Mouse (Mus musculus): ENCODE measurements around the gene Nhlrc4.
A peak's percentile ranks its signal among the peaks of the same experiment; 100 is the strongest.

The Nhlrc4 gene

DNA sequence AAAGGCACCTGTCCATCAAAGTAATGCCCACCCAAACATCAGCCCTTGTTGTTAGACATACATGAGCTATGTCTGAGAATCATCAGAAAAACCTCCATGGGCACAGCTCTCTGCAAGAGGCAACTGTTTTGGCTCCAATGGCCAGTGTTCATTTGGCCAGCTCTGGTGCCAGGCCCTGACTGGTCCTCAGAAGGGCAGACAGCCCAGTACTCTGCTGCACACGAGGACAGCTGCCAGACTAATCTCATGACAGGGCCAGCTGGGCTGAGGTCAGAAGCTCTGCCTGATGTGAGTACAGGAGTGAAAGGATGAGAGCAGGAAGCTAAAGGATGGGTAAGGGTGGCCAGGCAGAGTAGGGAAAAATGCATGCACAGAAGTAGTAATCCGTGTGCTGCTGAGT lies 19.4 kb downstream of the Nhlrc4 start:
- DNase-seq (ENCODE audit: inconsistent ontology term): no peak

DNA sequence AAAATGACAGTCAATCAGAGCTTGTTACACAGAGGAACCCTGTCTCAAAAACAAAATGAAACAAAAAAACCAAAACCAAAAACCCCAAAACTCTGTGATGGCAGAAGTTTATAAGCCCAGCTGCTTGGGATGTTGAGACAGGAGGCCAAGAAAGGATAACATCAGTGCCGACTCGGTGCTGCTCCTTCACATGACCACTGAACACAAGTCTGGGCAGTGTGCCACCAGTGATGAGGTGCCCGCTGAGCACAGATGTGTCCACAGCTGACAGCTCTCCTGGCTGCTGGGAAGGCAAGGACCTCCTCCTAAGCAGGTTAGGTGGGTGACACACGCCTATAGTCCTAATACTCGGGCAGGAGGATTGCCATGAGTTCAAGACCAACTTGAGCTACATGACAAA lies 22.6 kb downstream of the Nhlrc4 start:
- DNase-seq (ENCODE audit: inconsistent ontology term): no peak

DNA sequence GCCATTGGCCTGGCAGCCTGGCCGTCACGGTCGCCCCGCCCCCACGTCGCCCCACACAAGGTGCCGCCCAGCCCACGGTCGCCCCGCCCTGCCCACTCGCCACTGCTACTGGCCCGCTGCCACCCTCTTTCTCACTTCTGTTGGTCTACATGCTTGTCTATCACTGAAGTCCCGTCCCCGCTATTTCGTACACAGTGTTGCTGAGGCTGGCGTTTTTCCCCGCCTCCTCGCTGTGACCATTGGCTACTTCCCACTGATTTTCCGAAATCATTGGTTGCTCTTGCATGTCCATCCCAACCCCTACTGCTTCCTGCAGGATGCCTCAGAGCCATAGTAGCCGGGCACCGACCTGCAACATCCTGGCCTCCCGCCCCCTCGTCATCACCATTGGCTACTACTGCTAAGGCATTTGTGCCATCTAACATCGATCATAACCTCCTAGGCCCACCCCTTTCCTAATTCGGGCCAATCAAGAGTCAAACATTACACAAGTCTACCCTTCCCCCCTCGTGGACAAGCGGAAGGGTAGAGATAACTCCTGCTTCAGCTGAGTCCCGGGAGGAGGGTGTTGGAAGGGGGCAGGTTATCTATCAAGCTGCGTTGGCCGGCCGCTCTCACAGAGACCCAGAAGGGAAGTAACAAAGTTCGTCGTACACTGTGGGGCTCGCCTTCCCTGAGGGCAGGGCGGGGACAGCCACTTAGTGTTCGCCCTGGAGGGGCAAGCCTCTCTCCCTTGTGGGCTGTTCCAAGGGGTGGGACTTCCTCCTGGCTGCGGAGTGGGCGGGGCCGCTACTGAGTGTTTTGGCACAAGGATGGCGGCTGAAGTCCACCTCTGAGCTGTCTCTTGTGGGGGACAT lies 24.7 kb downstream of the Nhlrc4 start:
- peak; percentile 100 for DNase-seq (ENCODE audit: inconsistent ontology term)

DNA sequence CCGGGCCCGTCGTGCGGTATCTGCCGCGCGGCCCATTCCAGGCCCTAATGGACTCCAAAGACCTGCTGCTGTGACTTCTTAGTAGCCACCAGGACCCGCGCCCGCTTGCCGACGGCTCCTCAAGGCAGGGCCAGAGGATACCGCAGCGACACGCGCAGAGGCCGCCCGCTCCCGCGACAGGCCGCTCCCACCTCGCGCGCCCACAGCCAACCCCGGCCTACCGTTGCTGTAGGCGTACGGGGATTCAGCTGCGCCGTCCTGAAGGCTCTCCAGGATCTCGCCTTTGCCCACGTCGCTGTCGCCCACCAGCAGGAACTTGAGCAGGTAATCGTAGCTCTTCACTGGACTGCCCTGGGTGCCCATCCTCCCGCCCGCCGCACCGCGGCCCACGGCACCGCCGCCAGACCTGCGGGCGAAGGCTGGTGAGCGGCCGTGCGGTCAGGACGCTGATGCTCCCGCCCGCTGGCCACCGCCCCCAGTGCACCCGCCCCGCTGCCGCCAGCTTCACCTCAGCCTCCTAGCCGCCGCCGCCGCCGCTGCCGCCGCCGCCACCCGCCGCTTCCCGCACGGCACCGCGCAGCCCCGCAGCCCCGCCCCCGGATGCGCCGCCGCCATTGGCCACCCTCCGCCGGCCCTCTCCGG lies 25.5 kb downstream of the Nhlrc4 start, which contains the start of gene Rab40c:
Gene Rab40c, minus strand, starts transcription at position 584 of the 642 bp plus-strand sequence.
- peak; percentile 69 for DNase-seq (ENCODE audit: inconsistent ontology term)

DNA sequence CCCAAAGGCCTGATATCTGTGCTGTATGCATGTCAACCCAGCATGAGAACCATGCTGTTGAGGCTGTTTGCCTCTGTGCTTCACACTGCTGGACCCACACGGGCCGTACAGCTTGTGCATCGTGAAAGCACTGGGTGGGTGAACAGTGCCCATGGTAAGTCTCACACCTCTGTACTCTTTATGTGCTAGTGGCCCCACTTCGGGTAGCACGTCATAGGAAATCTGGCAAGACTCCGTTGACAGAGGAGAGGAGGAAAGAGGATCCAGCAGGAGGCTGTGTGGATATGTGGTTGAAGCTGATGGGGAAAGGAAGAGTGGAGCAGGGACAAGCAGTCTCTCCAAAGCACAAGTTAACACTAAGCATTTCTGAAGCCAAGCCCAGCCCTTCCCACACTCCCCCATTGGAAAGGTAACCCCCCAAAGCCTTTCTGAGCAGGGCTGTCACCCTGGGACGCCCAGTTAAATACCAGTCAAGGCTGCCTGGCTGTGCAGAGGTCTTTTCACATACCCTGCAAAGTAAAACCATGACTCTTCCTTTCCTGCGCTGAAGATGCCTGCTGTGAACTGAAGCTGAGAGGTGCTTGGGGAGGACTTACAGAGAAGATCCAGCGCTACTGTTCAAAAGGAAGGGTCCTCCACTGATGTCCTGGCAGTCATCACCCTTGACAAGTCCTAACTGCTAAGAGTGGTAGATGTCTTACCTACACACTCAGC lies 26.6 kb downstream of the Nhlrc4 start:
- no peak for DNase-seq (ENCODE audit: inconsistent ontology term)

DNA sequence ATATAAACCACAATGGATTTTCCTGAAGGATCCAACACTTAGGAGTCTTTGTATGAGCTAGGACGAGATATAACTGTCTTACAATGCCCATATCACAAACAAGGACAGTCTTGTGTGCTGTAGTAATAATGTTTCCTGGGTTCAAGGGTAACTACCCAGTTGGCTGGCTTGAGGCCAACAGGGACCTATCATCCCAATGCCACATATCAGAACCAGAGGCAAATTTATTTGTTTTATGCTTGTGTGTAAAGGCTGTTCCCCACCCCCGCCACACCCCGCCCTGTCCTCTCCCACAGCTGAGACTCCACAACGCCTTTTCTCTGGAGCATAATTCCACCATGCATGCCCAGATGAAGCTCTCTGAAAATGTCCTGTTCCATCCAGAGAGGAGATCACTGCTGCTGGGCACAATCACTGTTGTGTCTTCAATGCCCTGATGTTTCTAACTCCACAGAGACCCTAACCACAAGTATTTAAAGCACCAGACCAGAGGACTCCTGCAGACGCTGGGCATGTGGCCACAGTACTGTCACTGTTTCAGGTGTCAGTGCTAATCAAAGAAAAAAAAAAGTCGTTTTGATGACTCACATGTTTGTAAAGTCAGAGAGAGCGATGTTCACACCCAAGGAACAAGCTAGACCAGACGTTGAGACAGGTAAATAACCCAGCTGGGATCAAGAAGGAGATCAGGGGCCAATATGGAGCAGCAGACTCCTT lies 27.7 kb downstream of the Nhlrc4 start:
- no peak for DNase-seq (ENCODE audit: inconsistent ontology term)

DNA sequence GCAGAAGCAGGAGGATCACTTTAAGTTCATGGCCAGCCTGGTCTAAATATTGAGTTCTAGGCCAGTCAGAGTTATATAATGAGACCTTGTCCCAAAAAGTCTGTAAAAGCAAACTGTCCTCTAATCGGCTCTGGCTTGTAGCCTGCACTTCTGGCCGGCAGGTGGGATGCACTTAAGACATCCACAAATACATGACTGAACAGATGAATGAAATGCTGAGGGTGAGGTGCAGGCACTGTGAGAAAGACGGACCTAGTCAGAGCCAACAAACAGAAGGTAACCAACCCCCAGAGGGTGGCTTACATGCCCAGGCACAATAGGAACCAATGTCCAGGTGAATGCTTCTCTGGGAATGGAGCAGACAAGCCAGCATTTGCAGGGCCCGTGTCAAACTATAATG lies 30.5 kb downstream of the Nhlrc4 start:
- no peak for DNase-seq (ENCODE audit: inconsistent ontology term)

DNA sequence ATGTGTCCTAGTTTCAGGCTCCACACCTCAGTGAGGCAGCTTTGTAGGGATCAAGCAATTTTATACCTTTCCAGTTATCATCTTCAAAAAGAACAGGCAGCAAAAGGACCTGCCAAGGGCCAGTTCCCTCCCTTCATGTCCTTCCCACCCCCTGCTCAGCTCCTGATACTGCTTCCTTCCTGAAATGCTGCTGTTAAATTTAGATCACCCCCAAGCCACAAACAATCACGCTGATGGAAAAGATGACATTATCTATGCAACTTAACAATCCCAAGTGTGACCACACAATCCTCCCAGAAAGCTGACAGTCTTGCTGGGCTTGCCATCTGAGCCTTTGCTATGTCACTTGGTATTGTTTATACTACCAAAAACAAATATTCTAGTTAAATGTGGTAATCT lies 30.9 kb downstream of the Nhlrc4 start:
- DNase-seq (ENCODE audit: inconsistent ontology term): no peak

DNA sequence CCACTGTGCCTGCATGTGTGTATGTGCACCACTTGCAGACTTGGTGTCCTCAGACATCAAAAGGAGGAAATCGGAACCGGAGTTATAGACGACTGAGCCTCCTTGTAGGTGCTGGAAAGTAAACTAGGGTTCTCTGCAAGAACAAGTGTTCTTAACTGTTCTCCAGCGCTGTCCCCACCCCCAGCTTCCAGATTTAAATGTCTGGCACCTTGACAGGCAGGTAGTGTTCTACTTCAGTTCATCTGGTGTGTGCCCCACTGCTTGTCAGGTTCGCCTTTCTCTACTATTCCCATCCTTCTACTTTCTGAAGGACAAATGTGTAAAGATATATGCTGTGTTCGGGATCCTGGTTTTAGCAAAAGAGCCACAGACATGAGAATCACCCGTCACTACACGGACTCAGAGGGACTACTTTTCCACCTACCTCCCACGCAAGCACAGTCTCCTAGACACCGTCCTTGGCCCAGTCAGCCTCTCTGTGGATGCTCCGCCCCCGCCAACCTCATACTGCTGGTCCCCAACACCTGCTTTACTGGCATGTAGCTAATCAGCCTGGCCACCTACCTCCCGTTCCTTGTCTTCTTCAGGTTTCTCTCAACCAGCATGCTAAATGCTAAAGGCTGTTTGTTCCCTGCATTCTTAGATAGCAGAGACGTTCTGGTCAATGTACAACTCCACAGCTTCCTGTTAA lies 31.4 kb downstream of the Nhlrc4 start:
- DNase-seq (ENCODE audit: inconsistent ontology term): no peak

DNA sequence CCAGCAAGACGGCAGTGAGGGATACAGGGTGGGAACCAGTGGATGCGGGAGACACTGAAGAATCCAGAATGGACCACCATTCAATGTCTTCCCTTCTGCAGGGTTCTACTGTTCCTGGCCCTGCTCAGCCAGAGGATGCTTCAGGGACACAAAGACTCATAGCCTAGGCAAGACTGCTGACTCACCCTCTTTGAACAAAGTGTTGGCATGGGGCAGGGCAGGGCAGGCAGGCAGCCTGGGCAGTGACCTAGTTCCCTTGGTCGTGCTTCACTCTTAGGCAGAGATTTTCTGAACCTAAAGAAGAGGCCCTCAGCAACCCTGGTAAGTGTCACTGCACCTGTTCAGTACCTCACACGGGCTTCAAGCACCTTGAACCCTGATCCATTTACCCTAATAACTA lies 32.9 kb downstream of the Nhlrc4 start:
- DNase-seq (ENCODE audit: inconsistent ontology term): peak; percentile 77

DNA sequence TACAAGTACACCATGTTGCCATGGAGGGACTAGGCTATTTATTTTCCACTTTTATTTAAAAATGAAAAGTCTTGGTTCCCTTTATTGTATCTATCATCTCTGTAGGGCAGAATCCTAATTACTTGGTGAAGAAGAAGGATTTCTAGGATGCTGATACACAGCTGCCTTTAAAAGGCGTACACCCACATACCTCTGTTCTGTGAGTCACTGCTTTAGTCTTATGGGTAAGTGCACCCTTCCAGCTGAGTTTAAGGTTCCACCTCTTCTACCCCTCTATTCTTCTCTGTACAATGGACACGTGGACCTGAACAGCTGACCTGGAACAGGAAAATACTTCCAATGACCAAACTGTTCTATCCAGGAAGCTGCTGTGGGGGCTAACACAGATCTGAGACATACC lies 37.1 kb downstream of the Nhlrc4 start:
- DNase-seq (ENCODE audit: inconsistent ontology term): no peak

DNA sequence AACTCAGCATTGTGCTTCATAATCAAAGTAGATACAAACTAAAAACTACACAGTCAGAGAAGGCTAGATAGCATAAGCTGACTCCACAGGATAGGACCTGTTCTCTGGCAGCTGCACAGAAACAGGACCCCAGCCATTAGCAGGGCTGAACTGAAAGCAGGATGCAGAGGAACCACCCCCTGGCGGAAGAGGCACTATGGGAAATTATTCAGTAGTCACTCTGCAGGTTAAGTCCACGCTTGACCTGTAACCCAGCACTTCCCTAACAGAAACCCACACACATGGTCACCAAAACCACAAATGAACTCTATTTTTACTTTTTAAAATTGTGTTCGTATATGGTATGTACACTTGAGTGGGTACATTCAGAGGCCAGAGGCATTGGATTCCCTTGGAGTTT lies 41.7 kb downstream of the Nhlrc4 start:
- no peak for DNase-seq (ENCODE audit: inconsistent ontology term)

DNA sequence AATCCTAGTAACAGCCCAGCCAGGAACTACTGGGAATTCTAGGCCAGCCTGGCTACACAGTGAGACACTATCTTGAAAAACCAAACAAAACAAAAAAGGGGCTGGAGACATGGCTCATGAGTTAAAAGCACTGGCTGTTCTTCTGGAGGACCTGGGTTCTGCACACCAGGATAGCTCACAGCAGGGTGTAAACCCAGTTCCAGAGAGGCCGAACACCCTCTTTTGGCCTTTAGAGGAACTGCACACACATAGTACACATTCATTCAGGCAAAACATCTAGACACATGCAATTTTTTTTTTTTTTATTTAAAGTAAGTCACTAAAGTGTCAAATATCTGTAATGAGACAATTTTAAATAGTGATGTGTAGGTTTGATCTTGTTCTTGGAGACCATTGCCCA lies 44.6 kb downstream of the Nhlrc4 start:
- DNase-seq (ENCODE audit: inconsistent ontology term): no peak

DNA sequence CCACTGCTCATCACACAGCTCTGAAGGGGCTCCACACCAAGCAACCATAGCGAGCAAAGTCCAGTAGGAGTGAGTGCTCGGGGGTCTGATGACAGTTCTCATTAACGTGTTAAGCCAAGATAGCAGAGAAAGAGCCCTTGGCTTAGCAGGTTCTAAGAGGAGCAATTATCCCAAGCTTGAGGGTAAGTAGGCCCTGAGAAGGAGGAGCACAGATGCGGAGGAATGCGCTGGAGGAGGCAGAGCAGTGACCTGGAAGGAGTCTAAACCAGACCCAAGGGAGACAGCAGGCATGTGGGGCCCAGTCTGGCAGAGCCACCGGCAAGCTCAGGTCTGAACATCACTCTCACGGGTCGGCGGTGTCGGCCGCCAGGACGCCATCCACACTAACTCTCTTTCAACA lies 48.9 kb downstream of the Nhlrc4 start:
- peak; percentile 74 for DNase-seq (ENCODE audit: inconsistent ontology term)

DNA sequence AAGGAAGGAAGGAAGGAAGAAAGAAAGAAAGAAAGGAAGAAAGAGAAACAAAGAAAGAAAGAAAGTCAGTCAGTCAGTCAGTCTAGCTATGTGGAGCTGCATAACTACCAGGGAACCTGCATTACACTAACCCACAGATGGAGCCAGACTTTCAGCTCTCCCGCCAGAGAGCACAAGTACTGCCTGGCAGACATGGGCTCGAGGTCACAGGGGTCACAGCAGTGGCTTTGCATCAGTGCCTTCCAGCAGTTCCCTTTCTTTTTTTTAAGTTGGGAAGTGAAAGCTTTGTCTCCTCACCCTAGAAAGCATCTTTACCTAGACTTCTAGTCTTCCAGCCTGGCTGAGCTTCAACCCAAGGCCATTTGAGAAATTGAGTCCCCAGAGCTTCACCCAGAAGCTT lies 49.3 kb downstream of the Nhlrc4 start:
- DNase-seq (ENCODE audit: inconsistent ontology term): no peak

DNA sequence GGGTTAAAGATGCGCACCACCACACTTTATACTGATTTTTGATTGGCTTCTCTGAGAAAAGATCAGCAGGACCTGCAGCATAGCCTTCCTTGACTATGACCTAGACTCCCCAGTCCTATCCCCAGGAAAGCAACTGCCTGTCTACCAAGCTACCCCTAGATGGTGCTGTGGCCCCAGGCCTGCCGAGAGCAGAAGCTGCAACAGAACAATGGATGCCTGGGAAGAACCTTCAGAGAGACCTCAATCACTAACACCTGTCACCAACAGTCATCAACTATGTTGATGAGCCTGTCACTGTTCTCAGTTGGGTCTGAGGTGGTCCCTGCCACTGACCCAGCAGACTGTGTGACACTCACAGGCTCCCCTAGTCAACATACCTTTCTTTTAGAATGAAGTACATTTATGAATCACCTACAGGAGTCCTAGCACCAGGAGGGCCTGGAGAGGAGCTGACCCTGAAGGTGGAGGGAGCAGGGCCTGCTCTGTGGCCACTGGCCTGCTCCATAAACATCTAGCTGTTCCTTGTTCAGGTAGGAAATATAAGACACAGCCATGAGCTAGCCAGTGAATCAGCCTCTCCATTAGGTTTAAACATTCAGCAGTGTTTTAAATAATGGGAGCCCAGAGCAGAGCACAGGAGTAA lies 50.7 kb downstream of the Nhlrc4 start:
- DNase-seq (ENCODE audit: inconsistent ontology term): peak; percentile 68

Data from Muller cell, postnatal 12 days (primary cell).